Mouse (Mus musculus) stomach, embryonic 15.5 days (tissue): ENCODE measurements around the gene C1rl. TPM values are rescaled to one million over a fixed set of nuclear protein-coding genes. Genes with fewer than 3 reads are reported as not detected.
"Not testable (repeated sequence)": the region's sequence is repeated elsewhere in the genome, so short reads cannot be mapped to it uniquely, and the experiment has no call there.

ENCODE experiments used
- ATAC-seq: fragments of 200-750 bp; cut with Nextera tagmentation; 2 replicates; pipeline ENCODE4 v1.8.0; 2017; ENCODE audit warnings: low read depth, moderate number of reproducible peaks, moderate TSS enrichment; ENCODE audit not compliant: insufficient read depth, low FRiP score
- H3K27ac ChIP-seq: fragments of 300-500 bp; sonication (generic); 2 replicates; pipeline ENCODE4 v1.5.1; 2015; ENCODE audit warnings: mild to moderate bottlenecking, inconsistent platforms
- H3K27me3 ChIP-seq: fragments of 300-500 bp; sonication (generic); replicated peaks from 2 replicates; pipeline ENCODE4 v1.6.1; 2015; ENCODE audit warnings: inconsistent platforms
- H3K36me3 ChIP-seq: fragments of 300-500 bp; sonication (generic); 2 replicates; pipeline ENCODE4 v1.6.1; 2015; ENCODE audit warnings: inconsistent platforms
- H3K4me1 ChIP-seq: fragments of 300-500 bp; sonication (generic); 2 replicates; pipeline ENCODE4 v1.6.1; 2015; ENCODE audit warnings: inconsistent platforms
- H3K4me2 ChIP-seq: fragments of 300-500 bp; sonication (generic); 2 replicates; pipeline ENCODE4 v1.6.1; 2015; ENCODE audit warnings: mild to moderate bottlenecking, inconsistent platforms
- H3K4me3 ChIP-seq: fragments of 300-500 bp; sonication (generic); replicated peaks from 2 replicates; pipeline ENCODE4 v1.5.1; 2015; ENCODE audit warnings: inconsistent platforms
- H3K9ac ChIP-seq: fragments of 300-500 bp; sonication (generic); 2 replicates; pipeline ENCODE4 v1.6.1; 2015; ENCODE audit warnings: inconsistent platforms
- H3K9me3 ChIP-seq: fragments of 300-500 bp; sonication (generic); 2 replicates; pipeline ENCODE4 v1.6.1; 2016; ENCODE audit warnings: inconsistent platforms
- WGBS: fragments of 180-500 bp; shearing (Covaris S2); methylation state at CpG from one replicate; pipeline ENCODE4 v1.1.7; 2015; 5-methylcytosine and 5-hydroxymethylcytosine counted together
- polyA plus RNA-seq: library from polyadenylated mRNA; unstranded; fragments of >200 nt; fragmentation: Nextera tagmentation; extraction: Ambion mirVana; gene quantifications from 2 replicates; pipeline ENCODE4 v1.2.1, GENCODE M21; 2015

C1rl gene
- polyA plus RNA-seq, 1 experiment from 2014 or later: 2.2 TPM

GRCm38 (mm10) chr6:124517733-124518132 lies 24.8 kb downstream of the C1rl start:
- not testable (repeated sequence) for ATAC-seq

DNA sequence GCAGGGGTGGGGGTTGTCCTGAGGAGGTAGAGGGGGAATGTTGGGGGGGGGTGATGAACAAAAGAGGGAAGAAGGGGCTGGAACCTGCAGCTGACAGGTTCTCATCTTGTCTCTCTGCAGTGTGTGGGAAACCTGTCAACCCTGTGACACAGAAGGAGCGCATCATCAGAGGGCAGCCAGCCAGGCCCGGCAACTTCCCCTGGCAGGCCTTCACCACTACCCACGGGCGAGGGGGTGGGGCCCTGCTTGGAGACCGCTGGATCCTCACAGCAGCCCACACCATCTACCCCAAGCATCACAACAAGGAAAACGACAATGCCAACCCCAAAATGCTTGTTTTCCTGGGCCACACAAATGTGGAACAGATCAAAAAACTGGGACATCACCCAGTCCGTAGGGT lies 29.2 kb downstream of the C1rl start:
- H3K27me3 ChIP-seq, H3K9me3 ChIP-seq, H3K4me2 ChIP-seq, H3K27ac ChIP-seq, ATAC-seq, H3K4me1 ChIP-seq, H3K36me3 ChIP-seq, H3K4me3 ChIP-seq, H3K9ac ChIP-seq: not testable (repeated sequence)
- WGBS: 72% methylated on average over 7 of the region's 7 CpGs

More at GRCm38 (mm10) chr6:124517733-124518132, 24.8 kb downstream of the C1rl start:
- not testable (repeated sequence) for H3K27ac ChIP-seq, H3K4me1 ChIP-seq, H3K9me3 ChIP-seq, H3K27me3 ChIP-seq, H3K9ac ChIP-seq, H3K4me2 ChIP-seq, H3K4me3 ChIP-seq, H3K36me3 ChIP-seq
- 92% methylated on average over 4 of the region's 4 CpGs for WGBS

- 0 out of 2 replicates have a peak, but pooled peaks have one; percentile 50 for ATAC-seq
- Histone ChIP-seq H3K9ac (no peak overlapping the region), H3K9me3 (no peaks in the 10 kb centered on the region), H3K27ac (no peak overlapping the region), H3K4me3 (no peak overlapping the region), H3K27me3 (no peaks in the 10 kb centered on the region), H3K4me2 (no peak overlapping the region), H3K4me1 (no peaks in the 10 kb centered on the region), H3K36me3 (no peaks in the 10 kb centered on the region)
- 62% methylated on average over 3 of the region's 3 CpGs for WGBS
Measured at GRCm38 (mm10) chr6:124527881-124528280, 35.0 kb downstream of the C1rl start.

DNA sequence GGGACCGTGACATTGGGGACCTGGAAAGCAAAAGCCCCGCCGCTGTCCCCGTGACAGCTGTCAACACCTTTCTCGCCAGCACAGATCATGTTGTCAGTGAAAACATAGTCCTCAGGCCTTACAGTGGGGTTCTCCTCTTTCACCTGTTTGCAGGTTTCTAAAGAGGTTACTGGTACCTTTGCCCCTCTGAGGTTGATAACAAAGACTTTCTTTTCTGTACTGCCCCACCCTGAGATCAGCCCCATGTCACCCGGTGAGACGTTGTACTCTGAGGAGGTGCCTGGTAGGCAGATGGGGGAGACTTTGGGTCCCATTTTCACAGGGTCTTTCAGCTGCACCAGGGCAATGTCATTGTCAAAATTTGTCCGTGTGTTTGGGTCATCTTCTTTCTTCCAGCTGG lies 38.2 kb downstream of the C1rl start:
- H3K9me3 ChIP-seq: no peaks in the 10 kb centered on the region
- no peak overlapping the region for H3K4me3 ChIP-seq
- H3K4me2 ChIP-seq: no peak overlapping the region
- ATAC-seq: no peak
- H3K36me3 ChIP-seq: no peaks in the 10 kb centered on the region
- H3K27ac ChIP-seq: no peak overlapping the region
- no peaks in the 10 kb centered on the region for H3K27me3 ChIP-seq
- no peaks in the 10 kb centered on the region for H3K4me1 ChIP-seq
- no peak overlapping the region for H3K9ac ChIP-seq
- 79% methylated on average over 8 of the region's 8 CpGs for WGBS

- not testable (repeated sequence) for H3K9me3 ChIP-seq, H3K27ac ChIP-seq, H3K27me3 ChIP-seq, ATAC-seq, H3K36me3 ChIP-seq, H3K9ac ChIP-seq, H3K4me3 ChIP-seq, H3K4me2 ChIP-seq, H3K4me1 ChIP-seq
- WGBS: 69% methylated on average over 8 of the region's 8 CpGs
Measured at GRCm38 (mm10) chr6:124536125-124536829, 43.4 kb downstream of the C1rl start.

DNA sequence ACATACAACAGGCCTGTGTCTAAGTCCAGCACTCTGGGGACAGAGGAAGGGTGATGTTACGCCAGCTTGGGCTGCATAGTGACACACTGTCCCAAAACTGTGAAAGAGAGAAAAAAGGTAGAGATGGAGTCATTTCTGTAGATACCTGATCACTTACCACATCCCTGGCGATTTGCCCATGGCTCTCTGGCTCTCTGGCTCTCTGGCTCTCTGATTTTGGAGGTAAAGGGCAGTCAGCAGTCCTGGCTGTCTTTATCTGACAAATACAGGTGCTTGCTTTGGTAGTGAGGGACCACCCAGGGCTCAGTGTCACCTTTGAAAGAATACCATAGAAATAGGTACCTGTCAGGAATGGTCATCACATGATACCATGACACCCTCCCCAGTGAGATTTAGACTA lies 48.3 kb downstream of the C1rl start:
- H3K27me3 ChIP-seq, H3K9ac ChIP-seq, H3K4me2 ChIP-seq, H3K4me1 ChIP-seq, H3K36me3 ChIP-seq, H3K27ac ChIP-seq, ATAC-seq, H3K4me3 ChIP-seq, H3K9me3 ChIP-seq: not testable (repeated sequence)
- 81% methylated on average over 2 of the region's 2 CpGs for WGBS

DNA sequence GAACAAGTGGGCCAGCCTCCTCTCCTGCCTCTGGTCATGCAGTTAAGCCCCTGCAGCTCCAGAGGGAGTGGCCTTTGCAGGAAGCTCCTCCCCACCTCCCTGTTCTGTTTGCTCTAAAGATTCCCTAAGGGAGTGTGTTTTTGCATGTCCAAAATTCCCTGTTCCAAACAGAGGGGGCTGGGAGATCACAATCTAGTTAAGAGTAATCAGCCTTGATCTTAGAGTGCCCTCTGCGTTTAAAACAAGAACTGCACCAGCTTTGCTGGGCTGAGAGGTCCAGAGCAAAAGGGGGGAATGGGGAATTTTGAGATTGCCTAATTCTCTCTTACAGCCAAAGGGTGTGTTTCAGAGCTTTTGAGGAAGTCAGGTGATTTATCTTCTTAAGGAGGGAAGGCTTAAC lies 49.4 kb downstream of the C1rl start, which contains the start of gene C1s1:
TSS of gene C1s1 (minus strand) at position 76 of the 400 bp plus-strand sequence.
- ATAC-seq: 0 out of 2 replicates have a peak, but pooled peaks have one; percentile 39
- H3K9ac ChIP-seq, H3K4me1 ChIP-seq, H3K4me2 ChIP-seq, H3K27me3 ChIP-seq, H3K27ac ChIP-seq, H3K36me3 ChIP-seq, H3K4me3 ChIP-seq, H3K9me3 ChIP-seq: not testable (repeated sequence)
- 3% methylated on average over 1 of the region's 1 CpGs for WGBS

GRCm38 (mm10) chr6:124544466-124544865 lies 51.6 kb downstream of the C1rl start:
- no peak for ATAC-seq
- no peak overlapping the region for H3K9ac ChIP-seq
- WGBS: 81% methylated on average over 6 of the region's 6 CpGs
- no peaks in the 10 kb centered on the region for H3K9me3 ChIP-seq
- H3K4me2 ChIP-seq: no peak overlapping the region
- H3K27ac ChIP-seq: no peak overlapping the region
- no peaks in the 10 kb centered on the region for H3K4me1 ChIP-seq
- no peaks in the 10 kb centered on the region for H3K27me3 ChIP-seq
- no peaks in the 10 kb centered on the region for H3K36me3 ChIP-seq
- no peak overlapping the region for H3K4me3 ChIP-seq

GRCm38 (mm10) chr6:124545425-124545824 lies 52.5 kb downstream of the C1rl start:
- WGBS: 75% methylated on average over 2 of the region's 2 CpGs
- H3K27ac ChIP-seq: no peak overlapping the region

DNA sequence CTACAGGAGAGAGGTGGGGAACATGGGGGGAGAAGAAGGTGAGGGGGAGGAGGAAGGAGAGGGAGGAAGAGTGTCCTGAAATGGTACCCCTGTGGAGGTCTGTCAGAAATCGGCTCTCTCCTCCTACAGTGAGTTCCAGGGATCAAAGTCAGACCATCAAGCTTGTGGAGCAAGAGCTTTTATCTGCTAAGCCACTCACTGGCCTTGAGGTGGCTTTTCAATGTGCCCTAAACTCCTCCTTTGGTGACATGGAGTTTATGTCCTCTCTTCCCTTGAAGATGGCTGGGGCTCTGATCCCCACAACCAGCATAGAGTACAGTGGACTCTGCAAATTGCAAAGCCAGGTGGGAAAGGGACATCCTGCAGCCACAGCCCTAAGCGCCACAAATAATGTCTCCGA lies 55.1 kb downstream of the C1rl start:
- H3K36me3 ChIP-seq, H3K9ac ChIP-seq, ATAC-seq, H3K9me3 ChIP-seq, H3K4me3 ChIP-seq, H3K27me3 ChIP-seq, H3K27ac ChIP-seq, H3K4me2 ChIP-seq, H3K4me1 ChIP-seq: not testable (repeated sequence)
- WGBS: 96% methylated on average over 3 of the region's 3 CpGs

More at GRCm38 (mm10) chr6:124545425-124545824, 52.5 kb downstream of the C1rl start:
- ATAC-seq: no peak
- Histone ChIP-seq H3K4me2 (no peak overlapping the region), H3K4me1 (no peaks in the 10 kb centered on the region), H3K4me3 (no peak overlapping the region), H3K36me3 (no peaks in the 10 kb centered on the region), H3K27me3 (no peaks in the 10 kb centered on the region), H3K9me3 (no peaks in the 10 kb centered on the region), H3K9ac (no peak overlapping the region)

- H3K9me3 ChIP-seq: 0 out of 2 replicates have a peak, but pooled peaks cover 4% of the 10 kb centered on the region
- 81% methylated on average over 3 of the region's 3 CpGs for WGBS
- no peaks in the 10 kb centered on the region for H3K4me1 ChIP-seq
- H3K4me3 ChIP-seq: no peak overlapping the region
- no peaks in the 10 kb centered on the region for H3K36me3 ChIP-seq
- no peak overlapping the region for H3K4me2 ChIP-seq
- no peak overlapping the region for H3K9ac ChIP-seq
- ATAC-seq: no peak
- no peak overlapping the region for H3K27ac ChIP-seq
- no peaks in the 10 kb centered on the region for H3K27me3 ChIP-seq
Measured at GRCm38 (mm10) chr6:124549023-124549550, 56.2 kb downstream of the C1rl start.

DNA sequence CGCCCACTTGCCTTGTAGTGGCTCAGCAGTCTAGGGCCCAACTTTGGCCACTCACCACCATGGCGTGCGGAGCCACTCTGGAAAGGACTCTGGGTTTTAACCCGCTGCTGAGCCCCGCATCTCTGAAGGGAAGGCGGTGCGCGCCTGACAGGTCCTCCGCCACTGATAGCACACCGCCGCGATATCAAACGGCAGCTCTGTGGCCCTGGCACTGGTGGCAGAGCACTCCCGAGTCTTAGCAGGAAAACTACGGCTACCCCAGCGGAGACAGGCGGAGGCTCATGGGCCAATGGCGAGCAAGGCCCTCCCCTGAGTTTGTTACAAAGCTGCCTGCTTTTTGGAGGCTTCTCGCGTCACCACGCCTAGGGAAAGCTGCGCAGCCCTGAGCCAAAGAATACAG lies 59.9 kb downstream of the C1rl start:
- no peak for ATAC-seq
- Histone ChIP-seq H3K9me3 (0 out of 2 replicates have a peak, but pooled peaks cover 4% of the 10 kb centered on the region), H3K4me3 (no peak overlapping the region), H3K36me3 (no peaks in the 10 kb centered on the region), H3K4me2 (no peak overlapping the region), H3K27me3 (no peaks in the 10 kb centered on the region), H3K4me1 (no peaks in the 10 kb centered on the region), H3K27ac (no peak overlapping the region), H3K9ac (no peak overlapping the region)
- WGBS: 66% methylated on average over 22 of the region's 22 CpGs
